Mouse (Mus musculus): ENCODE data around the gene Gm15319. TPM values are rescaled to one million over a fixed set of nuclear protein-coding genes. Genes with fewer than 3 reads are reported as not detected.
"Not testable (repeated sequence)": the region's sequence is repeated elsewhere in the genome, so short reads cannot be mapped to it uniquely, and the experiment has no call there.

Gene Gm15319
- not detected in 2 replicates for polyA plus RNA-seq (2011; ENCODE audit: insufficient read length, low read depth, missing spikeins)

- not testable (repeated sequence) for H3K27ac ChIP-seq (ENCODE audit: insufficient read depth, low read length); H3K4me3 ChIP-seq (ENCODE audit: insufficient read depth, low read length); H3K4me1 ChIP-seq (ENCODE audit: control insufficient read depth, insufficient read depth, low read length)
These were observed at the start of gene Gm15319 for GRCm38 (mm10) chr8:20363110-20363509. TSS of gene Gm15319 (minus strand) at chr8:20363210.

GRCm38 (mm10) chr8:20410355-20410754, 47.3 kb upstream of the Gm15319 start:
- H3K4me1 ChIP-seq (ENCODE audit: control insufficient read depth, insufficient read depth, low read length); H3K4me3 ChIP-seq (ENCODE audit: insufficient read depth, low read length); H3K27ac ChIP-seq (ENCODE audit: insufficient read depth, low read length): not testable (repeated sequence)

- not testable (repeated sequence) for H3K4me1 ChIP-seq (ENCODE audit: control insufficient read depth, insufficient read depth, low read length); H3K27ac ChIP-seq (ENCODE audit: insufficient read depth, low read length); H3K4me3 ChIP-seq (ENCODE audit: insufficient read depth, low read length)
These were observed 45.5 kb upstream of the Gm15319 start for GRCm38 (mm10) chr8:20408441-20409030.

GRCm38 (mm10) chr8:20389363-20389739, 26.3 kb upstream of the Gm15319 start:
- not testable (repeated sequence) for H3K27ac ChIP-seq (ENCODE audit: insufficient read depth, low read length); H3K4me1 ChIP-seq (ENCODE audit: control insufficient read depth, insufficient read depth, low read length); H3K4me3 ChIP-seq (ENCODE audit: insufficient read depth, low read length)

GRCm38 (mm10) chr8:20388706-20389362, 25.8 kb upstream of the Gm15319 start:
- not testable (repeated sequence) for H3K4me1 ChIP-seq (ENCODE audit: control insufficient read depth, insufficient read depth, low read length); H3K4me3 ChIP-seq (ENCODE audit: insufficient read depth, low read length); H3K27ac ChIP-seq (ENCODE audit: insufficient read depth, low read length)

GRCm38 (mm10) chr8:20387121-20387794, 24.2 kb upstream of the Gm15319 start:
- H3K4me3 ChIP-seq (ENCODE audit: insufficient read depth, low read length); H3K27ac ChIP-seq (ENCODE audit: insufficient read depth, low read length); H3K4me1 ChIP-seq (ENCODE audit: control insufficient read depth, insufficient read depth, low read length): not testable (repeated sequence)

- not testable (repeated sequence) for H3K27ac ChIP-seq (ENCODE audit: insufficient read depth, low read length); H3K4me3 ChIP-seq (ENCODE audit: insufficient read depth, low read length); H3K4me1 ChIP-seq (ENCODE audit: control insufficient read depth, insufficient read depth, low read length)
These were observed 22.0 kb upstream of the Gm15319 start for GRCm38 (mm10) chr8:20384990-20385389.

- H3K27ac ChIP-seq (ENCODE audit: insufficient read depth, low read length); H3K4me1 ChIP-seq (ENCODE audit: control insufficient read depth, insufficient read depth, low read length); H3K4me3 ChIP-seq (ENCODE audit: insufficient read depth, low read length): not testable (repeated sequence)
These were observed 21.1 kb upstream of the Gm15319 start for GRCm38 (mm10) chr8:20384131-20384530.

GRCm38 (mm10) chr8:20382146-20382545, 19.1 kb upstream of the Gm15319 start:
- H3K4me1 ChIP-seq (ENCODE audit: control insufficient read depth, insufficient read depth, low read length); H3K27ac ChIP-seq (ENCODE audit: insufficient read depth, low read length); H3K4me3 ChIP-seq (ENCODE audit: insufficient read depth, low read length): not testable (repeated sequence)

- H3K4me3 ChIP-seq (ENCODE audit: insufficient read depth, low read length); H3K27ac ChIP-seq (ENCODE audit: insufficient read depth, low read length); H3K4me1 ChIP-seq (ENCODE audit: control insufficient read depth, insufficient read depth, low read length): not testable (repeated sequence)
These were observed 18.6 kb upstream of the Gm15319 start for GRCm38 (mm10) chr8:20381637-20382036.

- not testable (repeated sequence) for H3K4me1 ChIP-seq (ENCODE audit: control insufficient read depth, insufficient read depth, low read length); H3K4me3 ChIP-seq (ENCODE audit: insufficient read depth, low read length); H3K27ac ChIP-seq (ENCODE audit: insufficient read depth, low read length)
These were observed 18.2 kb upstream of the Gm15319 start for GRCm38 (mm10) chr8:20381239-20381620.

GRCm38 (mm10) chr8:20380590-20381238, 17.7 kb upstream of the Gm15319 start:
- not testable (repeated sequence) for H3K4me1 ChIP-seq (ENCODE audit: control insufficient read depth, insufficient read depth, low read length); H3K27ac ChIP-seq (ENCODE audit: insufficient read depth, low read length); H3K4me3 ChIP-seq (ENCODE audit: insufficient read depth, low read length)

- not testable (repeated sequence) for H3K27ac ChIP-seq (ENCODE audit: insufficient read depth, low read length); H3K4me1 ChIP-seq (ENCODE audit: control insufficient read depth, insufficient read depth, low read length); H3K4me3 ChIP-seq (ENCODE audit: insufficient read depth, low read length)
These were observed 16.8 kb upstream of the Gm15319 start for GRCm38 (mm10) chr8:20379650-20380436.

- H3K27ac ChIP-seq (ENCODE audit: insufficient read depth, low read length); H3K4me1 ChIP-seq (ENCODE audit: control insufficient read depth, insufficient read depth, low read length); H3K4me3 ChIP-seq (ENCODE audit: insufficient read depth, low read length): not testable (repeated sequence)
These were observed 16.0 kb upstream of the Gm15319 start for GRCm38 (mm10) chr8:20378786-20379649.

Data from embryonic fibroblast, embryonic 13.5 days (primary cell).